Mouse (Mus musculus) ovary, adult 2 months (tissue): ENCODE results near the gene Dnm1l. TPM values are rescaled to one million over a fixed set of nuclear protein-coding genes. Genes with fewer than 3 reads are reported as not detected.

Experiments used
- polyA plus RNA-seq: library from polyadenylated mRNA; depleted of rRNA; stranded (reverse); fragments of >200 nt; gene quantifications from 2 replicates; pipeline ENCODE4 v1.2.3, GENCODE M21; 2012; rRNA removed

The Dnm1l gene
- polyA plus RNA-seq = 7.3 and 12.2 TPM in 2 replicates

DNA sequence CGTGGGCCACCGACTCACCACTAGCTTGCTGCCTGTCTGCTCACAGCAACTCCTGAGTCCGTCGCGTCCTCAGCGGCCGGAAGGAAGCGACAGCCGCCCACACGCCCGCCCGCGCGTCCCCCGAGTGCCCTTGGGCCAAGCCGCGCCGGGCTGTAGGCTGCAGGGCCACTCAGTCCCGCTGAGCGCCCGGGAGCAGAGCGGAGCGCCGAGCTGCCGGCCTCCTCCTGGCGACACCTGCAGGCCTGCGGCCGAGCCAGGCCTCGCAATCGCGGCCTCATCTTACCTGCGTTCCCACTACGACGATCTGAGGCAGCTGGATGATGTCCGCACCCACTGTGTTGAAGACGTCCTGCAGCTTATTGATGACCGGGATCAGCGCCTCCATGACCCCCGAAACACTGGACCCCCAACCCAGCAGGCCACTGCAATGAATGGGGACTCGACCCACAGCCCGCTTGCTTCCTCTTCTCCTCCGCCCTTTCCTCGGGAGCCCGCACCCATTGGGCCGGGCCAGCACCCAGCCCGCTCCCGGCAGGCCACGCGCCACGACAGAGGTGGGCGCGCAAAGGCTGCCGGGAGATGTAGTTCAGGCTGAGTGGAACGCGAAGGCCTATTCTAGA, at the start of gene Dnm1l:
TSS of gene Dnm1l (minus strand) at position 479 of the 620 bp plus-strand sequence.

DNA sequence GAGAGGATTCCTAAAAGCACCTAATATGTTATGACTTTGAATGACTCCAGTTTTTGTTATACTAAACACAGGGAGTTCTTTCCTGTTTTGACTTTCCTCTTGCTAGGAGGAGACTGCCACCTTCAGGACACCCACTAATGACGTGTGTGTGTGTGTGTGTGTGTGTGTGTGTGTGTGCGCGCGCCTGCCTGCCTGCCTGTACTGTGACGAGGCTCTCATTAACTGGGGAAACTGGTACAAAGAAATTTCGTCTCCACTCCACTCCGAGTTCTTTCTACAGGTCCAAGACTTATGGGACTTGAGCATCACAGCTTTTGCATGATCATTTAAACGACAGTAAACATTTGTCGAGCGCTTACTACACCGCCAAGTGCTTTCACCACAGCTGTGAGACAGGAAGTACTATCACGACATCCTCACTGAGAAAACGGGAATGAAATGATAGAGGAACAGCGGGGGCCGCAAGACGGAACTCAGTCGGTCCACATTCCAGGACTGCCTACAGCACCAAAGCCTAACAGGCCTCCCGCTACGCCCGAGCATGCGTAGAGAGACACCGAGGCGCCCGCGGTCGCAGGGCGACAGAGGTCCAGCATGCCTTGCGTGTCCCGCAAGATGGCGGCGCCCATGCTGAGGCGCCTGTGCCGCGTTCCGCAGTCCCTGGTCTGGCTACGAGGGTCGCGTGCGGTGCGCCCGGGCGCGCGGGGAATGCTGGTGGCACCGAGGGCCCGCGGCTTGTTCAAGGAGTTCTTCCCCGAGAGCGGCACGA, 56.2 kb downstream of the Dnm1l start, which contains the start of gene Yars2:
TSS of gene Yars2 (plus strand) at position 597 of the 769 bp plus-strand sequence.

Other genes with a start within 250 kb of the Dnm1l start
- gene Pkp2, start 145.6 kb downstream of the Dnm1l start, polyA plus RNA-seq = 44.5 and 66.6 TPM in 2 replicates
- 38.3 and 60.9 TPM in 2 replicates for gene Yars2, start 56.0 kb downstream of the Dnm1l start, polyA plus RNA-seq
- 3.1 and 3.2 TPM in 2 replicates for gene Fgd4, start 241.6 kb upstream of the Dnm1l start, polyA plus RNA-seq